Mouse (Mus musculus): ENCODE measurements around the gene Cdc42bpb. TPM values are rescaled to one million over a fixed set of nuclear protein-coding genes. Genes with fewer than 3 reads are reported as not detected.

The Cdc42bpb gene
- total and polyA plus RNA-seq, 3 experiments = 16.7 to 29.7 (median 25.4) TPM

DNA sequence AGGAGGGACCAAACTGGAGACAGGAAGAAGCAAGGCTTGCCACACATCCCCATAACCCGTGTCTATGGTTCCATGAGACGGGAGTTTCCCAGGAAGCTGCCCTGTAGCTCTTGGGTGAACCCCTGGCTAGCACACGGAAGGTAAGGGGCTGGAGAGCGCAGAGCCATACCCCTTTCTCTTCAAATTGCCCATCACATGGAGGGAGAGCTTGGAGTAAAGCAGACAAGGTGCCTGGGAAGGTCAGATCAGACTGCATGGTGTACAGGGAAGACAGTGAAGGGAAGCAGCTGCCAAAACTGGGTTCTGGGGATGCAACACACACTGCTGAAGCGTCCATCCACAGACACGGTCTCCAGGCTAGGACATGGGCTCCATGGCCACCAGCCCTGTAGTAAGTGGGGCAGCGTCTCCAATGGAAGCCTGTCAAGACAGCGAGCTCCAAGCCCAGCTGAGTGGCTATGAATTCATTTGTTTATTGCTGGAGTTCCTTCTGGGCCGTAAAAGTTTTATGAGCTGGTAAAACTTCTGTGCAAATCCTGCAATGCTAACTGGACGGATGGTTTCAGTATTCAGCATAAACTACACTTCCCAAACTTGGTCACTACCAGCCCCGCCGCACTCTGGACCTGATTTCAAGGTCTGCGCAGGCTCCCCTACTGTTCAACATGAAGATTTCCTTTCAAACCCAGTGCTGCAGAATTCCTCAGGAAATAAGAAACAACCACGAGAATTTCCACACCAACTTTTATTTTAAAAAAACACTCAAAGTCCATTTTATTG, 16.0 kb downstream of the Cdc42bpb start:
- no peak overlapping the region for H3K9ac ChIP-seq (ENCODE audit: insufficient read depth, low read depth)

DNA sequence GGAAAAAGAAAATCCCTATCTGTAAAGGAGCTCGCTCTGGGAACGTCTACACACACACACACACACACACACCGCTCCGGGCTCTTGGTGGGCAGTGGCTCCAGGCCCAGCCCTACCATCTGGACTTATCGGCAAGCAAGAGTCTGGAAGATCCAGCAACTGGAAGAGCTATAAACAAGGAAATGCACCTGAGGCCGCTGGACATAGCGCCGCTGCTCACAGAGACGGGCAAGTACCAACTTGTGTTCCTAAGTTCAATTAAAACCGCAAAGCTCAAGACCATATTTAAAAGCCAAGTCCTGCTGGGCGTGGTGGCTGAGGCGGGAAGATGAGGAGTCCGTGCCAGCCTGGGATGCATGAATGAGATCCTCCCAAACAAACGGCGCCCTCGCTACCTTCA, 16.8 kb downstream of the Cdc42bpb start:
- Histone ChIP-seq H3K4me3 (replicated peaks in 1 of 3; ENCODE audit: low read depth in 2 of 3, low read length in 2 of 3, poor library complexity in 1 of 3) (no peak overlapping the region), H3K36me3 (replicated peaks in 1 of 2; ENCODE audit: control insufficient read depth in 1 of 2, insufficient read depth in 1 of 2, low read length in 1 of 2) (peaks cover 0 to 17% of the 10 kb centered on the region in 2 experiments), H3K9me3 (replicated peaks; ENCODE audit: low read length) (peaks cover 2% of the 10 kb centered on the region), H3K79me2 (replicated peaks; ENCODE audit: control insufficient read depth, extremely low read depth, insufficient read depth, poor library complexity, severe bottlenecking) (no peaks in the 10 kb centered on the region; the same call in 1 of the 2 replicates), H3K4me1 (ENCODE audit: control insufficient read depth in 1 of 2, insufficient read depth in 2 of 2) (peaks cover 0 to 4% of the 10 kb centered on the region in 2 experiments; a peak in 1 of 4 replicates), H3K27me3 (replicated peaks) (no peaks in the 10 kb centered on the region), H3K4me2 (ENCODE audit: insufficient read depth, low read depth, poor library complexity, severe bottlenecking) (no peak overlapping the region), H3K9ac (ENCODE audit: insufficient read depth, low read depth) (no peak overlapping the region), H3K27ac (ENCODE audit: insufficient read depth, low read depth) (no peak overlapping the region)
- no peak for DNase-seq (ENCODE audit: extremely low read depth)
- in situ Hi-C loops (cut with MboI; ENCODE audit: low pct_ligation_motif_present, low pct_unique_long_range_greater_than_20kb, low sequenced_read_pairs) = no loop called here
- TF ChIP-seq JUN (IDR thresholded peaks at IDR 0.05; ENCODE audit: insufficient read depth, low read depth, low read length) (no peak), ETS1 (conservative IDR thresholded peaks at IDR 0.05; ENCODE audit: low read depth, low read length) (no peak), NRF1 (IDR thresholded peaks at IDR 0.05; ENCODE audit: low read depth, low read length) (no peak), ZKSCAN1 (IDR thresholded peaks at IDR 0.05; ENCODE audit: borderline replicate concordance, low read depth, low read length) (no peak), JUND (conservative IDR thresholded peaks at IDR 0.05; ENCODE audit: low read depth, low read length) (no peak), MXI1 (IDR thresholded peaks at IDR 0.05; ENCODE audit: low read depth, low read length) (no peak), EP300 (IDR thresholded peaks at IDR 0.05; ENCODE audit: low read length) (no peak), ZNF384 (IDR thresholded peaks at IDR 0.05; ENCODE audit: low read depth, low read length) (no peak), UBTF (IDR thresholded peaks at IDR 0.05; ENCODE audit: low read depth, low read length) (no peak), MAX (IDR thresholded peaks at IDR 0.05; ENCODE audit: low read length) (no peak), SIN3A (IDR thresholded peaks at IDR 0.05; ENCODE audit: low read length) (no peak), ELF1 (IDR thresholded peaks at IDR 0.05; ENCODE audit: low read depth, low read length) (no peak), RCOR1 (conservative IDR thresholded peaks at IDR 0.05; ENCODE audit: low read depth, low read length) (no peak)
- dilution Hi-C loops (cut with MboI; ENCODE audit: extremely low pct_ligation_motif_present, extremely low pct_unique_long_range_greater_than_20kb, low sequenced_read_pairs) = no loop called here

More for the DNA sequence above, 16.0 kb downstream of the Cdc42bpb start:
- Histone ChIP-seq H3K79me2 (replicated peaks; ENCODE audit: control insufficient read depth, extremely low read depth, insufficient read depth, poor library complexity, severe bottlenecking) (no peaks in the 10 kb centered on the region; the same call in 1 of the 2 replicates), H3K4me2 (ENCODE audit: insufficient read depth, low read depth, poor library complexity, severe bottlenecking) (no peak overlapping the region), H3K27me3 (replicated peaks) (no peaks in the 10 kb centered on the region), H3K9me3 (replicated peaks; ENCODE audit: low read length) (peaks cover 2% of the 10 kb centered on the region), H3K4me1 (ENCODE audit: control insufficient read depth in 1 of 2, insufficient read depth in 2 of 2) (peaks cover under 1 to 2% of the 10 kb centered on the region in 2 experiments; a peak in 2 of 4 replicates), H3K36me3 (replicated peaks in 1 of 2; ENCODE audit: control insufficient read depth in 1 of 2, insufficient read depth in 1 of 2, low read length in 1 of 2) (peaks cover 0 to 14% of the 10 kb centered on the region in 2 experiments), H3K27ac (ENCODE audit: insufficient read depth, low read depth) (no peak overlapping the region), H3K4me3 (replicated peaks in 1 of 3; ENCODE audit: low read depth in 2 of 3, low read length in 2 of 3, poor library complexity in 1 of 3) (no peak overlapping the region)
- DNase-seq (ENCODE audit: extremely low read depth) = no peak
- dilution Hi-C loops (cut with MboI; ENCODE audit: extremely low pct_ligation_motif_present, extremely low pct_unique_long_range_greater_than_20kb, low sequenced_read_pairs) (no loop called here), in situ Hi-C loops (cut with MboI; ENCODE audit: low pct_ligation_motif_present, low pct_unique_long_range_greater_than_20kb, low sequenced_read_pairs) (no loop called here)
- no peak for TF ChIP-seq ETS1 (conservative IDR thresholded peaks at IDR 0.05; ENCODE audit: low read depth, low read length)
- TF ChIP-seq UBTF (IDR thresholded peaks at IDR 0.05; ENCODE audit: low read depth, low read length) = no peak
- no peak for TF ChIP-seq MEF2A (IDR thresholded peaks at IDR 0.05; ENCODE audit: borderline replicate concordance, low read depth, low read length)
- TF ChIP-seq MAX (IDR thresholded peaks at IDR 0.05; ENCODE audit: low read length) = no peak
- no peak for TF ChIP-seq ZC3H11A (IDR thresholded peaks at IDR 0.05; ENCODE audit: low read depth, low read length)
- no peak for TF ChIP-seq USF1 (IDR thresholded peaks at IDR 0.05; ENCODE audit: low read depth, low read length)
- TF ChIP-seq CHD1 (IDR thresholded peaks at IDR 0.05; ENCODE audit: low read depth, low read length) = no peak
- TF ChIP-seq E2F4 (IDR thresholded peaks at IDR 0.05; ENCODE audit: insufficient replicate concordance, low read depth, low read length) = no peak
- TF ChIP-seq ZNF384 (IDR thresholded peaks at IDR 0.05; ENCODE audit: low read depth, low read length) = no peak
- no peak for TF ChIP-seq GABPA (IDR thresholded peaks at IDR 0.05; ENCODE audit: insufficient replicate concordance, low read depth, low read length)
- no peak for TF ChIP-seq CTCF (conservative IDR thresholded peaks at IDR 0.05 in 1 of 2, IDR thresholded peaks at IDR 0.05 in 1 of 2; ENCODE audit: low read depth in 2 of 2, low read length in 2 of 2)
- no peak for TF ChIP-seq POLR2AphosphoS2 (IDR thresholded peaks at IDR 0.05; ENCODE audit: low read depth, low read length)
- no peak for TF ChIP-seq NRF1 (IDR thresholded peaks at IDR 0.05; ENCODE audit: low read depth, low read length)
- TF ChIP-seq HCFC1 (IDR thresholded peaks at IDR 0.05; ENCODE audit: low read depth, low read length) = no peak
- no peak for TF ChIP-seq PAX5 (IDR thresholded peaks at IDR 0.05; ENCODE audit: low read length)
- no peak for TF ChIP-seq RCOR1 (conservative IDR thresholded peaks at IDR 0.05; ENCODE audit: low read depth, low read length)
- TF ChIP-seq MXI1 (IDR thresholded peaks at IDR 0.05; ENCODE audit: low read depth, low read length) = no peak
